Mouse (Mus musculus): ENCODE measurements around the gene Acd. TPM values are rescaled to one million over a fixed set of nuclear protein-coding genes. Genes with fewer than 3 reads are reported as not detected.

Gene Acd
- polyA plus RNA-seq (2015; fragmentation: Nextera tagmentation; extraction: Ambion mirVana): 22.4 and 23.6 TPM in 2 replicates

DNA sequence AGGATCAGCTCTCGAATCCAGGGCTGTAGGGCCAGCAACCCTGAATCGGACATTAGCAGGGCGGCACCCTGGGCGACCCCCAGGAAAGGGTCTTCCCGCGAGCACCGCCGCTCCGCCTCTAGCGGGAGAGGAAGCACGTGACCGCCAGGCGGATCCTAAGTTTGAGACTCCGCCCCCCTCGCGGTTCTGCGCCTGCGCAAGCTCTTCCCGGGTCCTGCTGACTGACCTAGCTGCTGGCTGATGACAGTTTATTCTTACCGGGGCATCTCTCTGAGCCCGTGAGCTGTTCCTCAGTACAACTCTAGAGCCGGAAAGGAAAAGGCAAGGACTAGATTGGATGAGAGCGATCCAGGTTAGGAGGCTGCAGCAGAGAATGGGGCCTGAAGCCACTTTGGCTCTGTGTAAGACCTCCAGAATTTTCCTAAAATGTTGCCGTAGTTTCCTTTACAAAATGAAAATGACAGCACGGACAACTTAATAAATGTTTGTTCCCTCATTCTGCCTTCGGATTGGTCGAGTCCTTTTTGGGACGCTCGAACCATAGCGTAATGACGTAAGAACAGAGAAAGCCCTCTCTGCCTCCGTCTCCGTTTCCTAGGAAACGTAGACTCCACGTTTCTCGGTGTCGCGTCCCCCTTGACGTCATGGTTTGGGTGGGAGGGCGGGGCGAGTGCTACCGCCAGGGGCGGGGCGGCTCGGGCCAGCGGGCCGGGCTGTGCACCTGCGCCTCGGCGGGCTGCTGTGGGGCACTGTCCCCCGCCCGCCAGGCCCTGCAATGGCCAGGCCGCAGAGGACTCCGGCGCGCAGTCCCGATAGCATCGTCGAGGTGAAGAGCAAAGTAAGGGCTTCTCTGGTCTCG lies at the start of gene Acd, which contains the start of gene Pard6a:
Gene Acd (minus strand): TSS at position 137 of the 859 bp plus-strand sequence.
Gene Pard6a (plus strand): TSS at position 183 of the 859 bp plus-strand sequence.
- H3K27ac ChIP-seq (replicated peaks): peak within 1 kb of the TSS; percentile 97
- H3K36me3 ChIP-seq (replicated peaks): peaks cover 38% of the 10 kb centered on the region
- ATAC-seq (ENCODE audit: insufficient read depth): peak; percentile 80
- H3K4me1 ChIP-seq (replicated peaks): peaks cover 36% of the 10 kb centered on the region
- WGBS (ENCODE audit: insufficient replicate concordance): under 1% methylated on average over 60 of the region's 60 CpGs
- peak within 1 kb of the TSS; percentile 58 for H3K9ac ChIP-seq
- peak within 1 kb of the TSS; percentile 87 for H3K4me2 ChIP-seq
- H3K27me3 ChIP-seq: no peaks in the 10 kb centered on the region
- no peaks in the 10 kb centered on the region for H3K9me3 ChIP-seq (replicated peaks)
- peak within 1 kb of the TSS; percentile 72 for H3K4me3 ChIP-seq (replicated peaks)

GRCm38 (mm10) chr8:105750606-105751005 lies 49.7 kb upstream of the Acd start:
- Histone ChIP-seq H3K36me3 (replicated peaks) (no peaks in the 10 kb centered on the region), H3K9me3 (replicated peaks) (no peaks in the 10 kb centered on the region), H3K4me3 (replicated peaks) (no peak overlapping the region), H3K27ac (replicated peaks) (no peak overlapping the region), H3K4me1 (replicated peaks) (peaks cover 12% of the 10 kb centered on the region), H3K9ac (no peak overlapping the region), H3K4me2 (no peak overlapping the region), H3K27me3 (no peaks in the 10 kb centered on the region; the same call in none of the 2 replicates)
- ATAC-seq (ENCODE audit: insufficient read depth): no peak
- WGBS (ENCODE audit: insufficient replicate concordance): 40% methylated on average over 11 of the region's 11 CpGs

GRCm38 (mm10) chr8:105743301-105743700 lies 42.4 kb upstream of the Acd start:
- Histone ChIP-seq H3K4me3 (replicated peaks) (no peak overlapping the region), H3K4me2 (no peak overlapping the region), H3K27me3 (no peaks in the 10 kb centered on the region; the same call in 1 of the 2 replicates), H3K36me3 (replicated peaks) (no peaks in the 10 kb centered on the region), H3K9ac (no peak overlapping the region), H3K27ac (replicated peaks) (no peak overlapping the region), H3K4me1 (replicated peaks) (peaks cover 8% of the 10 kb centered on the region), H3K9me3 (replicated peaks) (no peaks in the 10 kb centered on the region)
- 68% methylated on average over 4 of the region's 4 CpGs for WGBS (ENCODE audit: insufficient replicate concordance)
- ATAC-seq (ENCODE audit: insufficient read depth): no peak

GRCm38 (mm10) chr8:105739216-105739615 lies 38.3 kb upstream of the Acd start:
- Histone ChIP-seq H3K9ac (no peak overlapping the region), H3K27me3 (no peaks in the 10 kb centered on the region), H3K9me3 (replicated peaks) (no peaks in the 10 kb centered on the region), H3K4me3 (replicated peaks) (no peak overlapping the region), H3K4me1 (replicated peaks) (peaks cover 5% of the 10 kb centered on the region; the same call in 1 of the 2 replicates), H3K4me2 (no peak overlapping the region), H3K36me3 (replicated peaks) (no peaks in the 10 kb centered on the region), H3K27ac (replicated peaks) (no peak overlapping the region)
- WGBS (ENCODE audit: insufficient replicate concordance): 72% methylated on average over 5 of the region's 5 CpGs
- no peak for ATAC-seq (ENCODE audit: insufficient read depth)

GRCm38 (mm10) chr8:105732186-105732585 lies 31.3 kb upstream of the Acd start:
- Histone ChIP-seq H3K4me2 (no peak overlapping the region), H3K9ac (no peak overlapping the region), H3K27me3 (0 out of 2 replicates have a peak, but pooled peaks cover 5% of the 10 kb centered on the region), H3K9me3 (replicated peaks) (no peaks in the 10 kb centered on the region), H3K36me3 (replicated peaks) (no peaks in the 10 kb centered on the region), H3K27ac (replicated peaks) (no peak overlapping the region), H3K4me3 (replicated peaks) (no peak overlapping the region), H3K4me1 (replicated peaks) (peaks cover 9% of the 10 kb centered on the region)
- ATAC-seq (ENCODE audit: insufficient read depth): 0 out of 2 replicates have a peak, but pooled peaks have one; percentile 25
- 35% methylated on average over 5 of the region's 5 CpGs for WGBS (ENCODE audit: insufficient replicate concordance)

GRCm38 (mm10) chr8:105727397-105728124 lies 26.7 kb upstream of the Acd start:
- Histone ChIP-seq H3K4me1 (replicated peaks) (peaks cover 9% of the 10 kb centered on the region), H3K9me3 (replicated peaks) (no peaks in the 10 kb centered on the region), H3K4me2 (no peak overlapping the region), H3K9ac (no peak overlapping the region), H3K4me3 (replicated peaks) (no peak overlapping the region), H3K27me3 (no peaks in the 10 kb centered on the region), H3K27ac (replicated peaks) (no peak overlapping the region), H3K36me3 (replicated peaks) (no peaks in the 10 kb centered on the region)
- WGBS (ENCODE audit: insufficient replicate concordance): 37% methylated on average over 18 of the region's 18 CpGs
- ATAC-seq (ENCODE audit: insufficient read depth): peak; percentile 58

DNA sequence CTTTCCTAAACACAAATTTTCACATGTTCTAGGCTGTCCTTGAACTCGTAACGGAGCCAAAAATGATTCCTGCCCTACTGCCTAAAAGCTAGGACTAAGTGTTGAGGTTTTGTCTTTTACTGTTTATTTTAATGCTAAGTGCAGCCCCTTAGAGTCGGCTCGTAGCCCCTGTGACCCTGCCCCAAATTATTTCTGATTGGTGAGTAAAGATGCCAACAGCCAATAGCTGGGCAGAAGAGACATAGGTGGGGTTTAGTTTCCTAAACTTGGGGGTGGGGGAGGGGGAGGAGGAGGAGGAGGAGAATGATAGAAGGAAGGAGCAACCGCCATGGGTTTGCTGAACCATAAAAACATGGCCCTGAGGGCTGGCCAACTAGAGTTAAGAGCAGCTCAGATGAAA lies 24.8 kb upstream of the Acd start:
- Histone ChIP-seq H3K4me3 (replicated peaks) (no peak overlapping the region), H3K27ac (replicated peaks) (no peak overlapping the region), H3K27me3 (no peaks in the 10 kb centered on the region), H3K36me3 (replicated peaks) (no peaks in the 10 kb centered on the region), H3K4me1 (replicated peaks) (no peaks in the 10 kb centered on the region), H3K9ac (no peak overlapping the region), H3K4me2 (no peak overlapping the region), H3K9me3 (replicated peaks) (no peaks in the 10 kb centered on the region)
- 58% methylated on average over 5 of the region's 5 CpGs for WGBS (ENCODE audit: insufficient replicate concordance)
- no peak for ATAC-seq (ENCODE audit: insufficient read depth)

DNA sequence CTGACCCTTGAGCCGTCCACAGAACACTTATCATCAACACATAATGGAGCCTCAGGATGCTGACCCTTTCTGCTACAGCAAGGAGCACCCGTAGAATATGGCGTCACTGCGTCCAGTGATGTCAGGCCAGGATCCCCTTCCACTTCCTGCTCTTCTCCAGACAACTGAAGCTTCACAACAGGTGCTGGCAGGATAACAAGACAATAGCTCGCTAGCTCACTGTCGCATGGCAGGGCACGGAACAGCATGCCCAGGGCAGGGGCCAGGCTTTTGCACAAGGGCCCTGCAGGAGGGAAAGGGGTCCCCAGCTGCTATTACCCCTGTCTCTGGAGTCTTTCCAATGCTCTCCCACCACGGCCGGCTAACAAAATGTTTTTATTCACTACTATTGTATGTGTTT lies 22.0 kb upstream of the Acd start:
- ATAC-seq (ENCODE audit: insufficient read depth): no peak
- WGBS (ENCODE audit: insufficient replicate concordance): 78% methylated on average over 9 of the region's 9 CpGs
- Histone ChIP-seq H3K27me3 (no peaks in the 10 kb centered on the region), H3K36me3 (replicated peaks) (no peaks in the 10 kb centered on the region), H3K27ac (replicated peaks) (no peak overlapping the region), H3K4me1 (replicated peaks) (no peaks in the 10 kb centered on the region), H3K9me3 (replicated peaks) (no peaks in the 10 kb centered on the region), H3K4me3 (replicated peaks) (no peak overlapping the region), H3K4me2 (no peak overlapping the region), H3K9ac (no peak overlapping the region)

- ATAC-seq (ENCODE audit: insufficient read depth): no peak
- no peak overlapping the region for H3K4me3 ChIP-seq (replicated peaks)
- H3K27me3 ChIP-seq: no peaks in the 10 kb centered on the region
- H3K4me1 ChIP-seq (replicated peaks): peaks cover 6% of the 10 kb centered on the region; the same call in 1 of the 2 replicates
- no peak overlapping the region for H3K27ac ChIP-seq (replicated peaks)
- H3K4me2 ChIP-seq: no peak overlapping the region
- no peak overlapping the region for H3K9ac ChIP-seq
- 69% methylated on average over 4 of the region's 4 CpGs for WGBS (ENCODE audit: insufficient replicate concordance)
- no peaks in the 10 kb centered on the region for H3K9me3 ChIP-seq (replicated peaks)
- no peaks in the 10 kb centered on the region for H3K36me3 ChIP-seq (replicated peaks)
Observed at GRCm38 (mm10) chr8:105719637-105720036, 18.7 kb upstream of the Acd start.

DNA sequence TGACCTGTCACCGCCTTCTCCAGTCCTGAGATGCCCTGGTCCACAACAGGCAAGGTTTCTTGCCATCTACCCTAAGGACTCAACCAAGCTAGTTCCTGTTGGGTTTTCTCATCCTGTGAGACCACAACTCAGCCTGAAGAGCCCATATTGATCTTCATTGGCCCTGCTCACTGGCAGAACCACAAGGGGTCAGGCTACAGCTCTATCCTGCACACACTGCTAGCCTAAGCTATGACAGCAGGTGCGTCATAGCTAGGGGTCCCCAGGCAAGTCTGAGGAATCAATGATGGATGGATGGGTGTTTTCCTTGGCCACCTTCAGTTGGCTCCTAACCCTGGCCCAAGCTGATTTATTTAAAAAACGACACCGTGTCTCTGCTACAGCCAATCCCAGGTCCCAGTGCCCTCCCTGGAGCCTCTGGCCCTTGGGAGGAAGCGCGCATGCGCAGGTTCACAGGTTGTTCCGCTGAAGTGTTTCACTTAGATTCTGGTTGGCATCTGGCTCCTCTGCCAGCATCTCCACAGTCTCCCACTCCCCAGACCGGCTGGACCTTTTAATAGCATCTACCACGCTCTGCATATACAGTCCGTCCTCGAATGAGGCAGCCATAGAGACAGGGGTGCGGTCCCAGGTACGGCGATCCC lies 15.5 kb upstream of the Acd start:
- ATAC-seq (ENCODE audit: insufficient read depth): no peak
- H3K4me3 ChIP-seq (replicated peaks): no peak overlapping the region
- no peak overlapping the region for H3K9ac ChIP-seq
- 86% methylated on average over 15 of the region's 15 CpGs for WGBS (ENCODE audit: insufficient replicate concordance)
- no peaks in the 10 kb centered on the region for H3K27me3 ChIP-seq
- no peak overlapping the region for H3K27ac ChIP-seq (replicated peaks)
- H3K4me2 ChIP-seq: no peak overlapping the region
- H3K36me3 ChIP-seq (replicated peaks): no peaks in the 10 kb centered on the region
- peaks cover 8% of the 10 kb centered on the region; the same call in 1 of the 2 replicates for H3K4me1 ChIP-seq (replicated peaks)
- no peaks in the 10 kb centered on the region for H3K9me3 ChIP-seq (replicated peaks)

GRCm38 (mm10) chr8:105715042-105715441 lies 14.1 kb upstream of the Acd start:
- no peak for ATAC-seq (ENCODE audit: insufficient read depth)
- H3K27me3 ChIP-seq: no peaks in the 10 kb centered on the region
- H3K4me3 ChIP-seq (replicated peaks): no peak overlapping the region
- H3K4me2 ChIP-seq: no peak overlapping the region
- H3K36me3 ChIP-seq (replicated peaks): no peaks in the 10 kb centered on the region
- no peak overlapping the region for H3K9ac ChIP-seq
- H3K4me1 ChIP-seq (replicated peaks): peaks cover 8% of the 10 kb centered on the region; the same call in 1 of the 2 replicates
- 56% methylated on average over 6 of the region's 6 CpGs for WGBS (ENCODE audit: insufficient replicate concordance)
- H3K27ac ChIP-seq (replicated peaks): no peak overlapping the region
- H3K9me3 ChIP-seq (replicated peaks): no peaks in the 10 kb centered on the region
